Comparison of ENCODE assay signal across 8 mouse cellular contexts in genomic region chr13:63187145-63188143, GRCm38 (mm10).
DNase-seq lines count a peak whose midpoint lies in the region; ATAC-seq and TF ChIP-seq lines count a peak whose summit lies in the region.

No protein-coding gene starts in this region.

- H3K9ac ChIP-seq in lung, embryonic 14.5 days = no peak overlapping the region
- H3K9ac ChIP-seq in embryonic facial prominence, embryonic 13.5 days = peak overlapping the region; percentile 38; the same call in 1 of the 2 replicates
- no peak overlapping the region for H3K9ac ChIP-seq in stomach, embryonic 14.5 days (replicated peaks; ENCODE audit: low read depth, low read length)

- peak overlapping the region; percentile 89 for H3K27ac ChIP-seq in lung, embryonic 14.5 days (ENCODE audit: low read depth)
- peak overlapping the region; percentile 87 for H3K27ac ChIP-seq in embryonic facial prominence, embryonic 13.5 days
- H3K27ac ChIP-seq in kidney, adult 2 months (ENCODE audit: insufficient read depth, low read depth, low read length) = peak overlapping the region; percentile 100
- H3K27ac ChIP-seq in stomach, embryonic 14.5 days (ENCODE audit: low read length) = peak overlapping the region; percentile 63; the same call in 1 of the 2 replicates

- no peaks in the 10 kb centered on the region for H3K36me3 ChIP-seq in lung, embryonic 14.5 days (ENCODE audit: insufficient read depth)
- H3K36me3 ChIP-seq in embryonic facial prominence, embryonic 13.5 days = peaks cover 4% of the 10 kb centered on the region
- no peaks in the 10 kb centered on the region for H3K36me3 ChIP-seq in kidney, adult 2 months (ENCODE audit: control insufficient read depth, insufficient read depth, low read length)
- no peaks in the 10 kb centered on the region for H3K36me3 ChIP-seq in stomach, embryonic 14.5 days (ENCODE audit: control insufficient read depth, insufficient read depth, low read length)

- peaks cover 6% of the 10 kb centered on the region for H3K4me1 ChIP-seq in lung, embryonic 14.5 days (ENCODE audit: insufficient read depth)
- H3K4me1 ChIP-seq in embryonic facial prominence, embryonic 13.5 days = peaks cover 41% of the 10 kb centered on the region
- H3K4me1 ChIP-seq in kidney, adult 2 months (ENCODE audit: control insufficient read depth, insufficient read depth, low read length) = peaks cover 19% of the 10 kb centered on the region
- peaks cover 17% of the 10 kb centered on the region for H3K4me1 ChIP-seq in stomach, embryonic 14.5 days (ENCODE audit: control insufficient read depth, insufficient read depth, low read length)

- no peak for TF ChIP-seq POLR2A in kidney, adult 2 months (IDR thresholded peaks at IDR 0.05; ENCODE audit: low read depth, low read length)

- H3K9me3 ChIP-seq in lung, embryonic 14.5 days (ENCODE audit: low read depth, low read length) = no peaks in the 10 kb centered on the region
- no peaks in the 10 kb centered on the region for H3K9me3 ChIP-seq in embryonic facial prominence, embryonic 13.5 days
- no peaks in the 10 kb centered on the region for H3K9me3 ChIP-seq in stomach, embryonic 14.5 days (ENCODE audit: control insufficient read depth, low read depth, low read length)

- ATAC-seq in lung, embryonic 14.5 days (ENCODE audit: insufficient read depth) = peak; percentile 74
- ATAC-seq in embryonic facial prominence, embryonic 13.5 days (ENCODE audit: insufficient number of reproducible peaks, insufficient read depth, low FRiP score, low TSS enrichment, low read depth) = peak; percentile 66; the same call in 1 of the 2 replicates
- ATAC-seq in stomach, embryonic 14.5 days (ENCODE audit: insufficient number of reproducible peaks, insufficient read depth, low FRiP score, low read depth) = peak; percentile 83; the same call in 1 of the 2 replicates

- no peak overlapping the region for H3K4me2 ChIP-seq in lung, embryonic 14.5 days
- no peak overlapping the region for H3K4me2 ChIP-seq in embryonic facial prominence, embryonic 13.5 days
- no peak overlapping the region for H3K4me2 ChIP-seq in stomach, embryonic 14.5 days (replicated peaks; ENCODE audit: low read depth, low read length)

- TF ChIP-seq CTCF in lung, embryonic 14.5 days (IDR thresholded peaks at IDR 0.05; ENCODE audit: low read depth) = no peak
- TF ChIP-seq CTCF in kidney, adult 2 months (conservative IDR thresholded peaks at IDR 0.05; ENCODE audit: insufficient read depth, insufficient read length, low read depth, low read length) = no peak

- H3K27me3 ChIP-seq in lung, embryonic 14.5 days (ENCODE audit: insufficient read depth, low read length) = no peaks in the 10 kb centered on the region
- no peaks in the 10 kb centered on the region for H3K27me3 ChIP-seq in embryonic facial prominence, embryonic 13.5 days
- H3K27me3 ChIP-seq in kidney, adult 2 months (replicated peaks; ENCODE audit: control insufficient read depth, insufficient read depth, low read length) = no peaks in the 10 kb centered on the region
- no peaks in the 10 kb centered on the region for H3K27me3 ChIP-seq in stomach, embryonic 14.5 days (ENCODE audit: control insufficient read depth, insufficient read depth, low read length)

- H3K4me3 ChIP-seq in lung, embryonic 14.5 days (ENCODE audit: low read depth, low read length) = no peak overlapping the region
- no peak overlapping the region for H3K4me3 ChIP-seq in embryonic facial prominence, embryonic 13.5 days
- no peak overlapping the region for H3K4me3 ChIP-seq in kidney, adult 2 months (ENCODE audit: insufficient read depth, low read depth, low read length)
- H3K4me3 ChIP-seq in stomach, embryonic 14.5 days (ENCODE audit: low read depth, low read length) = no peak overlapping the region

- 39% methylated on average over 13 of the region's 13 CpGs for WGBS in lung, embryonic 14.5 days
- 31% methylated on average over 13 of the region's 13 CpGs for WGBS in embryonic facial prominence, embryonic 13.5 days
- WGBS in kidney, adult 2 months = 54% methylated on average over 13 of the region's 13 CpGs
- 44% methylated on average over 13 of the region's 13 CpGs for WGBS in stomach, embryonic 14.5 days

- peak; percentile 57 for DNase-seq in lung, embryonic 14.5 days
- no peak for DNase-seq in lung, postnatal 10 days
- peak; percentile 79 for DNase-seq in kidney, adult 2 months
- no peak for DNase-seq in layer of hippocampus, adult 9-10 months (ENCODE audit: low spot score)
- DNase-seq in adrenal gland, adult 18-20 months (ENCODE audit: low spot score in 2 of 2) = no peak
- DNase-seq in cerebellum, postnatal 25 days = no peak

Comparison
In these comparisons a context has a peak if more than half of its experiments do, and no peak if none do; other contexts are left out.
1. DNase-seq: peak in lung, embryonic 14.5 days (single experiment) and kidney, adult 2 months (single experiment); none in lung, postnatal 10 days (single experiment), layer of hippocampus, adult 9-10 months (single experiment), adrenal gland, adult 18-20 months (0 of 2) and cerebellum, postnatal 25 days (0 of 2).
2. Peak in every context shown above with its lines, with median percentiles within 50 percentile points of each other: ATAC-seq and H3K27ac ChIP-seq.